23 mouse cellular contexts compared by ENCODE assay signal in genomic region chr4:154940156-154940555, GRCm38 (mm10). TPM values are rescaled to one million over a fixed set of nuclear protein-coding genes. Genes with fewer than 3 reads are reported as not detected.
"Had no signal": no experiment of that assay in that cellular context is flagged by ENCODE, and none has a peak within 500 bp of the region (broad histone marks: within the 10 kb centered on the region; RNA-seq: fewer than 3 reads in every experiment).

No protein-coding gene starts in this region.

- H3K27ac ChIP-seq: liver, embryonic 13.5 days; liver, embryonic 15.5 days; midbrain, embryonic 10.5 days; midbrain, embryonic 13.5 days; neural tube, embryonic 13.5 days; neural tube, embryonic 15.5 days; stomach, embryonic 15.5 days; stomach, postnatal 0 days had no signal

- H3K27me3 ChIP-seq: midbrain, embryonic 13.5 days; neural tube, embryonic 13.5 days; neural tube, embryonic 15.5 days; stomach, embryonic 15.5 days had no signal

- H3K4me1 ChIP-seq: stomach, embryonic 15.5 days had no signal

- H3K9ac ChIP-seq: liver, embryonic 13.5 days; liver, embryonic 15.5 days; lung, embryonic 14.5 days; midbrain, embryonic 13.5 days; neural tube, embryonic 13.5 days; neural tube, embryonic 15.5 days; stomach, embryonic 15.5 days had no signal

- H3K4me2 ChIP-seq: liver, embryonic 13.5 days; liver, embryonic 15.5 days; lung, embryonic 14.5 days; midbrain, embryonic 13.5 days; neural tube, embryonic 13.5 days; neural tube, embryonic 15.5 days; stomach, embryonic 15.5 days had no signal

- H3K4me3 ChIP-seq: liver, embryonic 13.5 days; liver, embryonic 15.5 days; midbrain, embryonic 10.5 days; midbrain, embryonic 13.5 days; myocyte; neural tube, embryonic 13.5 days; neural tube, embryonic 15.5 days; stomach, embryonic 15.5 days had no signal

- ATAC-seq: midbrain, embryonic 13.5 days; midbrain, embryonic 16.5 days had no signal

- H3K36me3 ChIP-seq: liver, embryonic 13.5 days; liver, embryonic 15.5 days; midbrain, embryonic 10.5 days; midbrain, embryonic 13.5 days; neural tube, embryonic 13.5 days; neural tube, embryonic 15.5 days; stomach, embryonic 15.5 days had no signal

- DNase-seq: liver, embryonic 13.5 days; lung, adult 18-20 months; lung, embryonic 14.5 days; lung, postnatal 10 days; lung, postnatal 4 days; retina, postnatal 1 day; right cerebral cortex, adult 18-20 months; right cerebral cortex, postnatal 25 days; right cerebral cortex, postnatal 4 days; spleen, adult 18-20 months; thymus, adult 2 months; thymus, postnatal 25 days; thymus, postnatal 4 days had no signal

- H3K9me3 ChIP-seq: liver, embryonic 13.5 days; midbrain, embryonic 13.5 days; neural tube, embryonic 13.5 days; neural tube, embryonic 15.5 days; stomach, embryonic 15.5 days had no signal

RNA-seq across cellular contexts. Expression of gene Tnfrsf14, which starts 11.8 kb away (rescaled TPM):
- polyA plus RNA-seq: midbrain, embryonic 16.5 days had no signal

RNA-seq across cellular contexts. Expression of gene Hes5, which starts 20.6 kb away (rescaled TPM):
- total RNA-seq: megakaryocyte-erythroid progenitor cell, adult 5-6 weeks had no signal
- polyA plus RNA-seq: myocyte had no signal
